Mouse (Mus musculus) embryonic fibroblast, embryonic 13.5 days (primary cell): ENCODE measurements around the gene Bcl2a1d.
"Not testable (repeated sequence)": the region's sequence is repeated elsewhere in the genome, so short reads cannot be mapped to it uniquely, and the experiment has no call there.

Experiments
- CTCF ChIP-seq: IDR thresholded peaks from 2 replicates; pipeline ENCODE4 v1.5.1; 2011; ENCODE audit warnings: mild to moderate bottlenecking, control low read depth, low read length, moderate library complexity, borderline replicate concordance; ENCODE audit not compliant: insufficient read depth
- POLR2A ChIP-seq: IDR thresholded peaks from 2 replicates; pipeline ENCODE4 v1.6.1; 2011; ENCODE audit warnings: low read depth, mild to moderate bottlenecking, control low read depth, low read length, moderate library complexity

DNA sequence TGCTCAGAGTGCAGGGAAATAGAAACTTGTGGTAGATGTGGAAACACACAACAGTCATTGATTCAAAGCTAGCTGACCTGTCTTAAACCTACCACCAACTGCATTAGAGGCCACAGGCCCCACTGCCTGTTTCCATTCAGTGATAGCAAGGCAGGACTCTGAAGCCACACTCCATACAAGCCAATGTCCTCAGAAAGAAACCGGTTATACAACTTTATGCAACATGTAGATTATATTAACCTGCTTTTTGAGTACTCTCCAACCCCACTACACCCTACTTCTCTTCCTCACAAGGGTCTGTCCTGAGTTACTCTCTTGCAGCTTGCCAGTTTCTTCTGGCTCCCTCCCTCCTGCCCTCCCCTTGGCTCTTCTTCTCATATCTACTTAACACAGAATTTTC lies 1.5 kb upstream of the Bcl2a1d start:
- TF ChIP-seq CTCF, POLR2A: not testable (repeated sequence)
